Mouse (Mus musculus): Measurements from ENCODE around the gene Maml2. TPM values are rescaled to one million over a fixed set of nuclear protein-coding genes. Genes with fewer than 3 reads are reported as not detected.

Gene Maml2
- total RNA-seq, 2 experiments from 2014 or later, result 6.2 to 7.1 TPM

DNA sequence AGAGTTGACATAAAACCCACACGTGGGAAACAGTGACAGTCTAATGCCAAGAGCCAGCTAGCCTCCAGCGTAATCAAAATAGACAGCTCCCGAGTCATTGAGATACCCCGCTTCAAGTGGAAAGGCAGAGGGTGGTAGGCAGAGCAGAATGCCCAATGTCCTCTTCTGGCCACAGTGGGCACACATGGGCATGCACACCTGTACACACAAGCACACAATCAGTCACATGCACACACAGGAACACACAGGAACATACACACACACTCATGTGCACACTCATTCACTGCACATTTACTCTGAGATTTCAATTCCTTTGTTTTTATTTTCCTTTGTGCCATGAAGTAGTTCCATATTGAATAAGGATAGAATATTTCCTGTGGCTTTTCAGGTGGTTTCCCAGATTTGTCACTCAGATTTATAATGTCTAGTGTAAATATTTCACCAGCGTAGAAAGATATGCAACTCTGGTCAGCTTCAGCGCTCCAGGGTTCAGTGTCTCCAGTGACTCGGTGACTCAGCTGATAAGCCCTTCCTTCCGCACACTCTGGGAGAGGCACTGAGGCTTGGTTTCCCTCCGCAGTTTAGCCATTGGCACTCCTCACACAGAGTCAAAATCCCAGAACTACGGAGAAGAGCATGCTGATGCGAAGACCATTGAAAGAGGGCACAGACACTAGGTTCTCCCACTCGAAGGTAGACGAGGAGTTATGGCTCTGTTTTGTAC, 144.4 kb downstream of the Maml2 start:
- no peak for DNase-seq (ENCODE audit: low spot score in 2 of 2)
- intact Hi-C loops (cut with DNase I), result no loop called here

DNA sequence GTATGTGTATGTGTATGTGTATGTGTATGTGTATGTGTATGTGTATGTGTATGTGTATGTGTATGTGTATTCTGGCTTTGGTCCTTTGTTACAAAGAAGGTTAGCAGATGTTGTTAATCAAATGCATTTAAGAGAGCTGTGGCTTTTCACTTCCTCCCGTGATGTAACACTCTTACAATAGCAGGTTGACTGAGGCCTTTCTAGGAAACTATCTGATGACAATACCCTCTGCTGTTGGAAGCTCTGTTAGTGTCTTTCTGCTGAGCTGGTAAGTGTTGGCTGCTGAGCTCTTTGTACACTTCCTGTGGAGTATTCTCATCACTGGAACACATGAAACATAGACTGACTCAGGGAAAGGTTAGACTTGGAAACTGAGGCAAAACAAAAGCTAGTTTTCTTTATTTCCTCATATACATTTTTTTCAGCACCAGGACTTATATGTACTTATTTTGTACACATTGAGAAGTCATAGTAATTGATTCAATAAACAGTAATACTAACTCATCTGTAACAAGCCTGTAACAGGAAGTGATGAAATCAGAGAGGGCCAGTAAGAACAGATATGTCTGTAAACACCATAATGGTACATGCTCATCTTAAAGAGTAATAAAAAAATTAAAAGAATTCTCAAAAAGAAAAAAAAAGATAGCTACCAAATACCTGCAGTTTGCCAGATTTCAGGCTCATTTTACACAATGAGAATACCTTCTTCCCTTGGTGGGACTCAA, 145.9 kb downstream of the Maml2 start:
- no peak for DNase-seq (ENCODE audit: low spot score in 2 of 2)
- intact Hi-C loops (cut with DNase I), result no loop called here

DNA sequence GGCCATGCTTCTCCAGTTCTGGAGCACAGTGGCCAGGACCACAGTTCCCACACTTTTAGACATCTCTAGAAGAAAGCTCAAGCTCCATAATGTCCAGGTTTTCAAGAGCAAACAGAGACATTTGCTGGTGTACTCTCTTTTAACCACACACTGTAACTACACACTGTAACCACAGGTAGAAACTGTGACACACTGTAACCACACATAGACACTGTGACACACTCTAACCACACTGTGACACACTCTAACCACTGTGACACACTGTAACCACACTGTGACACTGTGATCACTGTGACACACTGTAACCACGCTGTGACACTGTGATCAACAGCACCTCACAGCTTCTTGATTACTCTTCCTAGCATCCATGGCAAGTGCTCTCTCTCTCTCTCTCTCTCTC, 148.5 kb downstream of the Maml2 start:
- intact Hi-C loops (cut with DNase I), result no loop called here
- DNase-seq (ENCODE audit: low spot score in 2 of 2), result no peak

DNA sequence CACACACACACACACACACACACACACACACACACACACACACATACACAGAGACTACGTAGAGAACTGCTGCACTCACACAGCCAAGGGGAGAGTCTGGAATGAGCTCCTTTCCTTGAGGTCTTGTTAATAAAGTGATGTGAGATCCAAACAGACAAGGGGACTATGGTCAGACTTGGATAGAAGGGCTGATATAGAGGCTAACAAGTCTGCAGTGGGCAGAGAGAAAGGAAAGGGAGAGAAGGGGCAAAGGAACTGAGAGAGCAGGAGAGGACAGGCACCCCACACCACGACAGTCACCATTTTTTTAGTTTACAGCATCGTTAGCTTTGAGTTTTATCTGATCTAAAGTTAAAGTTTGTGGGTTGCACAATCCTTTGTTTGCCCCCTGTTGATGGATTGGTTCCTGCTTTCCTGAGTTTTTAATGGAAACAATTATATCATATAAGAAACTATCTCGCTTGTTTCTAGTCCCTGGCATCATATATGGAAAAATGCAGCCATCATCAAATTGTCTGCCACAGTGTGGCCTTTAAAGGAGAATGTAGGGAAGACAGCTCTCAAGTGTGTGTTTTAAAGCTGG, 149.0 kb downstream of the Maml2 start, which contains the start of gene Gm17571:
Gm17571 (minus strand) TSS at position 51 of the 583 bp plus-strand sequence.
- DNase-seq (ENCODE audit: low spot score in 2 of 2), result no peak

DNA sequence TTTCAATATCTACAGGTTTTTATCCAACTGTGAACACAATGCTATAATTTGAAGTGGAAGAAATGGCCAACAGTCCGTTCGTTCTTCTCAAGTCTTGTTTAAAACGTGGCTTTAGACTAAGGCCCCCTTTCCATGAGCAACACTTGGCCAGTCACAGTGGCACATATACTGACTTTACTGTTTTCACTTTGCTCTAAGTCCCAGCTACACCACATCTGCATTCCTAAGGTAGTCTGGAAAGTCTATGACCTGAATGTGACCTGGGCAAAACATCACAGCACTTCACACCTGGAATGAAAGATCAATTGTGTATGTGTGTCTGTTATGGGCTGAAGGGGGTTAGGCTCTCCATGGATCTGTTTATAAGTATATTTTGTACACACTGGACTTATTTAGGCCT, 151.0 kb downstream of the Maml2 start:
- DNase-seq (ENCODE audit: low spot score in 2 of 2), result no peak
- intact Hi-C loops (cut with DNase I), result no loop called here

More for the DNA sequence above, 149.0 kb downstream of the Maml2 start, which contains the start of gene Gm17571:
- intact Hi-C loops (cut with DNase I), result no loop called here

DNA sequence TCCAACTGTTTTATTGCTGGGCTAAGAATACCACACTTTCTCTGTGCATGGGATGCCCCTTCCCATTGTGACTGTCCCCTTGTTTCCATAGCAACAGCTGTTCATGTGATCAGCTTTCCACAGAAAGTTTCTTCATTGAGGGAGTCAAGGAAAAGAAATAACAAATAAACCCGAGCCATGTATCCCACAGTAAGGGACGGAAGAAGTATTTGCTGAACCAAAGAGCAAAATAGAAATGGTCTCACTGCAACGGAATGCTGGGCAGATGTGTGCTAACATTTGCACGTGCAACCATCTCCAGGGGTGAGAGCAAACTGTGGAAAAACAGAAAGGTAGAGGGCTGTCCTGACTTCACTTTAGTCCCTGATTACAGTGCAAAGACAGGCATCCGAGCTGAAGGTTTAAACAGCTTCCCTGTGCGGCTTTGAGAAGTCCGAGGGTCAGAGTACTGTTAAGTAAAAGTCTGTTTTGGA, 156.9 kb downstream of the Maml2 start:
- intact Hi-C loops (cut with DNase I), result no loop called here
- no peak for DNase-seq (ENCODE audit: low spot score in 2 of 2)

DNA sequence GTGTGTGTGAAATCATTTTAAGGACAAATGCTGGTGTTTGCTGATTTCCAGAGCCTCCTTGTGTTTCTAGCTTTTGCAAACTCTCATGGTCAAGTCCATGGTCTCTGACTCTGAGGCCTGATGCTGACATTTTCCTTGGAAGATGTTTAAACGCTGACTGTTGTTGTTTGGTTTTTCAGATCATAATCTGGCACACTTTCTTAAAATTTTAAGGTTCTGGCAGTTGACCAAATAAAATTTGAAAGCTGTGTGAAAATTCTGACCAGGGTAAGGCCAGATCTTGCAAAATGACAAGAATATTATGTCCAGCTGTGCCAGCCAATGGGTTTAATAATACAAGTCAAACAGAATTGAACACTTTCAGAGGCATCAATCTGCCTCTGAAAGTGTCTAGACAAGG, 157.5 kb downstream of the Maml2 start:
- intact Hi-C loops (cut with DNase I), result no loop called here
- DNase-seq (ENCODE audit: low spot score in 2 of 2), result no peak

DNA sequence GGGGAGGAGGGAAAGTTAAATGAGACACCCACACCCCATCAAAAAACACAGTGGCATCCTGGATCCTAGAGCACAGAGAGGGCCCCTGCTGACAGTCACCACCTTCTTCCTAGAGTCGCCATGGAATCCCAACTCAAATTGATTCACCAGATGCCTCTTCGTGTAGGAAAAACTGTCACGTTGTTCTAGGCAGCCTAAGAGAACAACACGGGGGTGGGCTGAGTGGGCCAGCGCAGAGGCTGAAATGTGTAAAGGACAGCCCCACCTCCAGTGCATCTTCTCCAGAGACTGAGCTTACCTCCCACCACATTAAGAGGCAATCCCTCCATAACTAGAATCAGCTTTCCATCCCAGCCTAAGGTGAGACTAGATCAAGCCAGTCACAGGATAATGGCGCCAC, 160.0 kb downstream of the Maml2 start:
- DNase-seq (ENCODE audit: low spot score in 2 of 2), result peak; percentile 16 to 26
- intact Hi-C loops (cut with DNase I), result no loop called here

DNA sequence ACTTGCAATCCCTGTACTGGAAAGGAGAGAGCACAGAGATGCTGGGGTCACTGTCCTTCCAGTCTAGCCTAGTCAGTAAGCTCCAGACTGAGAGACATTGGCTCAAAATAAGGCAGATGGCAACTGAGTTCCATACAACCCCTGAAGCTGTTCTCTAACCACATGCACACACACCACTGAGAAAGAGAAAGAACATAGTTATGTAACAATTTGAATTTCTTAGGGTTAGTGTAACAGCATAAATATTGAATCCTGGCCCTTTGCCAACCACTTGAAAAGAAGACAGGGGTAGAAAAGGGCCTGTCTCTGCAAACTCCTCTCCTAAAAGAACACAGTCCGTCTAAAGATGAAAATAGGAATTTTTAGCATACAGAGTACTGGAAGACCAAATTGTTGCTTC, 161.6 kb downstream of the Maml2 start:
- intact Hi-C loops (cut with DNase I), result no loop called here

DNA sequence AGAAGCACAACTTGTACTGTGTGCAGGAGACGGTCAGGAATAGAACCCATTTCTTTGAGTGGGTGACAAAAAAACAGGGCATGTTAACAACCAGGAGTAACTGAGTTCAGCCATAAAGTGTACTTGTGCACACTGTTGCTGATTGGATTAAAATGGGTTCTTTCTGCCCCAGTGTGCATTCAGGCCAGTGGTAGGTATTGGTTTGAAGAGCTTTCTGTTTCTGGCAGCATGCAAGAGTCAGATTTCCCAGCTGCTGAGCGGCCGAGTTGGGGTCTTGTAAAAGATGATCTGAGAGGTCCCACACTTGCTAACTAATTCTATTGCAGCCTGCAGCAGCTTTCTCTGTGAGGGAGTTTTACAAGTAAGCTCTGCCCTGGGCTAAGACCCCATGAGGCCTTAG, 162.3 kb downstream of the Maml2 start:
- intact Hi-C loops (cut with DNase I), result no loop called here
- DNase-seq (ENCODE audit: low spot score in 2 of 2), result no peak

More for the DNA sequence above, 161.6 kb downstream of the Maml2 start:
- no peak for DNase-seq (ENCODE audit: low spot score in 2 of 2)

DNA sequence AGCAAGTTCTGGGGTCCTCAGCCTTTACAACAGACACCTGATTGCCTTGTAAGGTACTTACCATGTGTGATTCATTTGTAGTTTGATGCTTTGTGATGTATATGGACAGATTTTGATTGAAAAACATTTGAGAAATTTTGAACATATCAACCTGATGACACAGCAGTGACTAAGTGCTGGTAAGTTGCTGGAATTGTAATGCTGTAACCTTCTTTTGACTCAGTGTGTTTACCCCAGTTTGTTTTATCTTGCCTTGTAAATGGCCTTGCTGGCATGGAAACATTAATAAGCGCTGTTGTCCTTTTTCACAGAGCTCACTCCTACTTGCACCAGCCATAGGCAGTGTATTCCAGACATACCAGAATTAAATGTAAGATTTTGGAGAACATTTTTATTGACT, 163.2 kb downstream of the Maml2 start:
- DNase-seq (ENCODE audit: low spot score in 2 of 2), result no peak
- intact Hi-C loops (cut with DNase I), result no loop called here

DNA sequence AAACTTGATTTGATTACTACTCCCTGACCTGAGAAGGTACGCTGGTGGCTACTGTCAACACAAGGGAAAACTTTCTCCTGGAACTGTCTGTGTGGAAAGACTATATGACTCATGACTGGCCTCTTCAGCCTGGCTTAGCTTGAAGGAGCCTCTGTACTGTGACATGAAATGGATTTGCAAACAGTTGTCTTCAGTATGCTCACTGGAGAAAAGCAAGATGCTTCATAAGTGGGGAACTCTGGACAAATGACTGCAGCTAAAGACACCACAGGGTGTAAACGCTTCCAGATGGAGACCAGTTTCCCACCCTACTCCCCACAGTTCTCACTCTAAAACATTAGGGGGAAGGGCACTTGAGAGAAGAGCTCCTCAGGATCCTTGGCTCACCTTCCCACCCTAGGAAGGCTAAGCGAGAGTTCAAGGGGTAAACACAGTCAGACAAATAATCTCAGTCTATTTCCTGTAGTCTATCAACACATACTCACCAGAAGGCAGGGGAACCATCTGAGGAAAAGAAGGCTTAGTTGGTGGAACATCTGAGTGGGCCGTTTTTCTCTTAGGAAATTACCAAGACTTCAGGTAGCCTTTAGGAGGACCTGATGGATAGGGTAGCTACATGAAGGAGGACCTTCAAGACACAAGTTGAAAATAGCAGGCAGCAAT, 167.7 kb downstream of the Maml2 start:
- intact Hi-C loops (cut with DNase I), result no loop called here
- DNase-seq (ENCODE audit: low spot score in 2 of 2), result no peak

DNA sequence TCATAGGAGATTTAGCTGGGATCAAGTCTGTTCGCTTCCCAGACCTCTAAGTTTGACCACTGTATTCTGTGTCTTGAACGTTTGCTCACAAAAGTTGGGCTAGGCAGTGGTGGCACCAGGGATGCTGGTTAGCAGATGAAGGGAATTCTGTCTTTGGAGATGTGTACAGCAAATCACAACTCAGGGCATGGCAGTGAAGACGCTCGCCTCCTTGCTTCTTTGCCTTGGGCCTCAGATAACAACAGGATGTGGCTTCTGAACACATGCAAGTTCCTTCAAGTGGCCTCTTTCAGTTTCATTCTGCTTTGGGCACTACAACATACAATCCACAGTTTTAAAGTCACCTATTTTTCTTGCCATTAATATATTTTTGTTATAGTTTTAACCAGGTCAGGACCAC, 168.6 kb downstream of the Maml2 start:
- DNase-seq (ENCODE audit: low spot score in 2 of 2), result no peak
- intact Hi-C loops (cut with DNase I), result no loop called here

DNA sequence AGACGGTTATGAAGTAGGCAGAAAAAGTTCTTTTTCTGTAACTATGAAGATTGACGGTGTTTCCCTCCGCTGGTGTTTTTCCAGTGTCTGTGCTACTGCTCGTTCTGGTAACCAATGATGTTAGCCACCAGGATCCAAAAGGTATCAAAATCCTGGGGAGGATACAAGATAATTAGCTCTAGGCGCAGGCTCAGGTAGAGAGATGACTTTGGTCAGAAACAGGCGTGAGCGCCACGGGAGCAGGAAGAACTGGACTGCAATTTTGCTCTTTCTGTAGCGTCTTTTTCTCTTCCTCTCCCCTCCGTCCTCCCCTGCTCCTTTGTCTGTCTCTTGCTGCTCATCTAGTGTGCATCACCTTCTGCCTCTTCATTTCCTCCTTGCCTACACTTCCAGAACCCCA, 169.1 kb downstream of the Maml2 start:
- intact Hi-C loops (cut with DNase I), result no loop called here

DNA sequence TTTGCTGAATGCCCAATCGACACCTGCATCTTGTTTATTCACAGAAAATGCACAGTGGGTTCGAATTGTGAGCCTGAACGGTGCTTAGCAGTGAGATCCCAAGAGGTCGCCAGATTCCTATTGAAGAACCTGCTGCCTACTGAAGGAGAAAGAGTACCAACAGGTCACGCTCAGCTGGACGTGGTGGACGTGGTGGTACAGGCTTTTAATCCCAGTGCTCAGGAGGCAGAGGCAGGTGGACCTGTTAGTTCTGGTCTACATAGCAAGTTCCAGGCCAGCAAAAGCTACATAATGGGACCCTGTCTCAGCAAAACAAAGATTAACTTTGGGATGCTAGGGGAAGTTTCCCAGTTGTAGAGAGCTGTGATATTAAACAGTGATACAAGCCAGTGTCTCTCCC, 170.0 kb downstream of the Maml2 start:
- DNase-seq (ENCODE audit: low spot score in 2 of 2), result no peak
- intact Hi-C loops (cut with DNase I), result no loop called here

More for the DNA sequence above, 169.1 kb downstream of the Maml2 start:
- DNase-seq (ENCODE audit: low spot score in 2 of 2), result no peak

DNA sequence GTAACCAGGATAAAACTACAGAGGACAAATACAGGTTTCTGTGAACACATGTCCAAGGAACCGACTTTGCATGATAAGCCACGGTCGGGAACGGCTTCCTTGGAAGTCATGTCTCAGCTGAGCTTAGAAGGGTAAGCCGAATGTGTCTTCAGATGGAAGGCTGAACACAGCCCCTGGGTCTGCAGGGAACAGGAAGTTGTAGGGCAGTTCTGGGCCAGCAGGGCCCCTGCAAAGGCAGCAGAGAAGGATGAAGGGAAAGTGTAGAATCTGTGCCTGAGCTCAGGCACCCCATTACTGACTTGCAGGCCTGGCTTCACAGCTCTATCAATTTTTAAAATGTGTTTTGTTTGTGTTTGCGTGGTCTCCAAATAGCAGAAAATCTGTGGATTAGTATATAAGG, 171.0 kb downstream of the Maml2 start:
- no peak for DNase-seq (ENCODE audit: low spot score in 2 of 2)
- intact Hi-C loops (cut with DNase I), result no loop called here

DNA sequence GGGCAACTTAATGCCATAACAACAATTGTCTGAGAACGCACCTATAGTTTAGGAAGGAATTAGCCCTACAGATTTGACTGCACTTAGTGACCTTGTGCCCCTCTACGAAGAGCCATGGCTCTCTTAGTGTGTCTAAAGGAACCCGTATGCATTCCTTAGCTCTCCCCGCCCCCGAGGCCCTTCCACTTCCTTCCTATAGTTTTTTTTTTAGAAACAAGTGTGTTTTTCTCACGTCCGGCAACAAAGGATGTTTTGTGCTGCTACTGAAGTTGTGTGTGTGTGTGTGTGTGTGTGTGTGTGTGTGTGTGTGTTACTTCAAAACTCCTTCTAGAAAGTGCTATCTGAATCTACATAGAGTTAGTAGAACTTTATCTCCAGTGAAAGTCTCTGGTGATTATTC, 172.3 kb downstream of the Maml2 start:
- intact Hi-C loops (cut with DNase I), result no loop called here
- DNase-seq (ENCODE audit: low spot score in 2 of 2), result no peak

DNA sequence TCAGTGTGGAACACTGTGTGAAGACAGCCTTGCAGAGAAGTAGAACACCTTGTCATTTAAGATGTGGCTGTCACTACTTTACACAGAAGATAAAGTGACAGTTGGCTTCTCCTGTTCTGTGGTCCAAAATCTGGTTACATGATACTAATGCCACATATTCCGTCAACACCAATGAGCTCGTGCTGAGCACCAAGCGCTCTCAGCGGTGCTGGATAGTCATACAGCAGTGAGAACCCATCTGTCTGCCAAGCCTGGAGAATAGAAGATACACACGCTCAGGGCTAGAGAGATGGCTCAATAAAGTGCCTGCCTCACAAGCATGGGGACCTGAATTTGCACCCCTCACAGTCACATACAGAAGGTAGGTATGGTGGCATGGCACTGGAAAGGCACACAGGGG, 177.2 kb downstream of the Maml2 start:
- DNase-seq (ENCODE audit: low spot score in 2 of 2), result no peak
- intact Hi-C loops (cut with DNase I), result no loop called here

DNA sequence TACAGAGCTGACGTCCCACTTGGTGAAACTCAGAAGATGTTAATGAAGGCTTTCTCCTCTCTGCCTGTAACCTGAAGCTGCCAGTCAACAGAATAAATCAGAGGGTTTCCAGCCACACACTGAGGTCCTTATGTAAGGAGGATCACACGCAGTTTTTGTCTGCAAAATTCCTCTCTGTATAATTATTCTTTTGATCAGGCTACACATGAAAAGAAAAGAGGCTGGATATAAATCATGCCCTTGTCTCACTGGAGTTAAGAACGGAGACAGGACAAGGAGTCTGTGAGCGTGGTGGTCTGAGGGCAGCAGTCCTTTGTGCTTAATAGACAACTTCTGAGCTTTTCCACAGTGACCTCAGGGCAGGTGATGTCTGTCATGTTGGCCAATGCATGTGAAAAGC, 181.5 kb downstream of the Maml2 start:
- intact Hi-C loops (cut with DNase I), result no loop called here

More for the DNA sequence above, 181.5 kb downstream of the Maml2 start:
- no peak for DNase-seq (ENCODE audit: low spot score in 2 of 2)

Data from left cerebral cortex, postnatal 36 days (tissue).